Mouse (Mus musculus) heart, embryonic 13.5 days (tissue): ENCODE measurements at regions not wholly inside any gene's neighbourhood (a gene's known extent, or its start where the extent isn't known, plus 50 kb on each side); places are given as distances from the start of the nearest gene placed in this dataset.

Experiments used
- ATAC-seq: fragments of 200-750 bp; cut with Nextera tagmentation; 2 replicates; pipeline ENCODE4 v1.8.0; 2017; ENCODE audit warnings: moderate TSS enrichment; ENCODE audit not compliant: insufficient number of reproducible peaks, low FRiP score, low TSS enrichment; ENCODE audit errors: extremely low read depth
- H3K27ac ChIP-seq: fragments of 300-500 bp; sonication (generic); replicated peaks from 2 replicates; pipeline ENCODE4 v1.5.1; 2015; ENCODE audit warnings: moderate library complexity, mild to moderate bottlenecking, inconsistent platforms
- H3K27me3 ChIP-seq: fragments of 300-500 bp; sonication (generic); replicated peaks from 2 replicates; pipeline ENCODE4 v1.6.1; 2015; ENCODE audit warnings: mild to moderate bottlenecking, inconsistent platforms
- H3K36me3 ChIP-seq: fragments of 300-500 bp; sonication (generic); 2 replicates; pipeline ENCODE4 v1.6.1; 2015; ENCODE audit warnings: mild to moderate bottlenecking, inconsistent platforms
- H3K4me1 ChIP-seq: fragments of 300-500 bp; sonication (generic); 2 replicates; pipeline ENCODE4 v1.6.1; 2015; ENCODE audit warnings: inconsistent platforms
- H3K4me2 ChIP-seq: fragments of 300-500 bp; sonication (generic); 2 replicates; pipeline ENCODE4 v1.6.1; 2015; ENCODE audit warnings: inconsistent platforms, mild to moderate bottlenecking, moderate library complexity
- H3K4me3 ChIP-seq: fragments of 300-500 bp; sonication (generic); 2 replicates; pipeline ENCODE4 v1.5.1; 2015; ENCODE audit warnings: moderate library complexity, mild to moderate bottlenecking, inconsistent platforms
- H3K9ac ChIP-seq: fragments of 300-500 bp; sonication (generic); 2 replicates; pipeline ENCODE4 v1.6.1; 2015; ENCODE audit warnings: inconsistent platforms, mild to moderate bottlenecking, moderate library complexity
- H3K9me3 ChIP-seq: fragments of 300-500 bp; sonication (generic); 2 replicates; pipeline ENCODE4 v1.6.1; 2016; ENCODE audit warnings: inconsistent platforms
- WGBS: fragments of 180-500 bp; shearing (Covaris S2); methylation state at CpG from one replicate; pipeline ENCODE4 v1.1.7; 2015; ENCODE audit warnings: mixed read lengths; 5-methylcytosine and 5-hydroxymethylcytosine counted together

DNA sequence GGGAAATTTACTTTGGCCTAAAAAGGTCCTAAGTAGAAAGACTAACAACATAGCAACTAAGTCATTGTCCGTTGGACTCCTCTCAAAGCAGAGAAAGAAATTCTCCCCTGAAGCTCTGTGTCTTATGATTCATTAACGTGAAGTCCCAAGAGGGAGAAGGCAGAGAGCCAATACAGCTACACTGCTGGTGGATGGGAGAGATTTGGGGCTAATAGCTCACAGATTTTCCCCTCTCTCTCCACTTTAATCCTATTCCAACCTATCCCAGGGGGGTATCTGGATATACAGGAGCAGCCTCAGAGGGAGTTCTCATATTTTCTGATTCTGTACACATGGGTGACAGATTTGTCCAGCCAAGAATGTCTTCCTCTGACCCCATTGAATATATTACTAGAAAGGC is 247.1 kb downstream of the Ipo11 start:
- Histone ChIP-seq H3K9me3 (no peaks in the 10 kb centered on the region), H3K4me1 (no peaks in the 10 kb centered on the region), H3K4me2 (no peak overlapping the region), H3K36me3 (no peaks in the 10 kb centered on the region), H3K9ac (no peak overlapping the region), H3K27ac (no peak overlapping the region), H3K27me3 (no peaks in the 10 kb centered on the region), H3K4me3 (no peak overlapping the region)
- no peak for ATAC-seq
- WGBS, result 62% methylated on average over 2 of the region's 2 CpGs

DNA sequence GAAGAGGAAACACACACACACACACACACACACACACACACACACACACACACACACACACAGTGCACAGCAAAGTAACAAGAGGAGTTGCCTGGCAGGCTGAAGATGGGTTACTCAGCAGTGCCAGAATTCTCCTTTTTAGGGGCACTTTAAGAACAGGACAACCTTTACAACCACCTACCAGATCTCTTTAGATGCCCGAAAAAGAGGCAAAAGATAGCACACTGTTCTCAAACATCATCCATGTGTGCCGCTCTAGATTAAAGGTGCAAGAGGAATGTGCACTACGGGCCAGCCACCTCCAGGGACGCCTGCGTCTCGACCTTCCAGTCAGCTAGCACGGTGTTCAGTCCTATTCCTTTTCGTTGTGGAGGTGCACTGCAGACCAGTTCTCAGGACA is 247.7 kb downstream of the Ipo11 start:
- no peak for ATAC-seq
- Histone ChIP-seq H3K9ac (no peak overlapping the region), H3K27ac (no peak overlapping the region), H3K4me3 (no peak overlapping the region), H3K4me1 (no peaks in the 10 kb centered on the region), H3K4me2 (no peak overlapping the region), H3K36me3 (no peaks in the 10 kb centered on the region), H3K9me3 (no peaks in the 10 kb centered on the region), H3K27me3 (no peaks in the 10 kb centered on the region)
- WGBS, result 73% methylated on average over 8 of the region's 8 CpGs

DNA sequence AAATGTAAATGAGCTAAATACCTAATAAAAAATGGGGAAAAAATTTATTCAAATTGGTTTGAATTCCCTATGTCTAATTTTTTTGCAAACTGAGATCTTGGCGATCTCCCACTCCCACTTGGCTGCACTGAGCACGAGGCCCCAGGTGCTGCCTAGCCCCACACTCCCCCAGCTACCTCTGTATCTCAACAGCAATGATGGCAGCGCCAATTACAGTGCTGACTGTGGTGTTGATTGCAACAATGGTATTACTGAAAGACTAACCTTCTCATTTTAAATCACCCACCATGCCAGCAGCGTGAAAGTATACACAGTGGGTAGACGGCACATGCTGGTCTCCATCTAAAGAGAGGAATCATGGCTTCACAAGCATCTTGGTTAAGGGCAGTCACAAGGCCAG is 267.1 kb downstream of the Ipo11 start:
- ATAC-seq, result no peak
- Histone ChIP-seq H3K4me3 (no peak overlapping the region), H3K36me3 (no peaks in the 10 kb centered on the region), H3K27me3 (no peaks in the 10 kb centered on the region), H3K4me1 (no peaks in the 10 kb centered on the region), H3K9ac (no peak overlapping the region), H3K4me2 (no peak overlapping the region), H3K9me3 (no peaks in the 10 kb centered on the region), H3K27ac (no peak overlapping the region)
- 75% methylated on average over 5 of the region's 5 CpGs for WGBS

DNA sequence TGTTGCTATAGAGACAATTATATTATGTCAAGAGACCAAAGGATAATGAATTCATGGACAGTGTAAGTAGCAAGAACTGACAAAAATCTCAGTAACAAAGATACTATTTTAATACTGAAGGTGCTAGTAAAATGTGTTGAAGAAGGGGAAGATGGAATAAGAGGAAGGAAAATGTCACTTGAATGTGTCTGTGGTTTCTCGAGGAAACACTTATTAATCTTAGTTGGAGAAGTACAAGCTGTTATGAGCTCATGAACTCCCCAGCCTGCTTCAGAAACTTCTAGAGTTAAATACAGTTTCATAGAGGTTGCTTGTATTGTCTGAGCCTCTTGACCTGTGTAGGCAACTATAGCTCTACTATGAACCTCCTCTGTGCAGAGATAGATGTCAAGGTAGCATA is 274.6 kb downstream of the Ipo11 start:
- H3K27me3 ChIP-seq, result no peaks in the 10 kb centered on the region
- H3K4me1 ChIP-seq, result no peaks in the 10 kb centered on the region
- no peaks in the 10 kb centered on the region for H3K9me3 ChIP-seq
- ATAC-seq, result no peak
- no peaks in the 10 kb centered on the region for H3K36me3 ChIP-seq
- no peak overlapping the region for H3K27ac ChIP-seq
- H3K4me3 ChIP-seq, result no peak overlapping the region
- no peak overlapping the region for H3K9ac ChIP-seq
- no peak overlapping the region for H3K4me2 ChIP-seq
- 62% methylated on average over 1 of the region's 1 CpGs for WGBS

DNA sequence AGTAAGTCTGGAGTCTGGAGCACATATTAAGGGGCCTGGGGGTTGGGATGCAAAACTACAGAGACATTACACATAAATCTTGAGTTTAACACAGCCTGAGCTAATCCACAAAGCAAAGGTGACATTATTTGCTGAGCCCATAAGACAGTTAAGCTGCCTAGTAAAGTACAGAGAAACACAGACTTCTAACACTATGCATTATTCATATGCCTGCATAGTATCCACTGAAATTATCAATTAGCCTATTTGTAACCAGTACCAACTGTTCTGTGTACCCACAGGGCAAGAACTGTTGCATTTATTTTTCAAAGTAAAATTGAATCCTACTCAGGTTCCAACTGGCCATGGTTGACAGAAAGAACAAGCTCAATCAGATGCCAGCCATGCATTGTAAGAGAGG is 287.4 kb downstream of the Ipo11 start:
- Histone ChIP-seq H3K4me1 (no peaks in the 10 kb centered on the region), H3K27ac (no peak overlapping the region), H3K9ac (no peak overlapping the region), H3K36me3 (no peaks in the 10 kb centered on the region), H3K27me3 (no peaks in the 10 kb centered on the region), H3K4me2 (no peak overlapping the region), H3K4me3 (no peak overlapping the region), H3K9me3 (no peaks in the 10 kb centered on the region)
- ATAC-seq, result no peak

DNA sequence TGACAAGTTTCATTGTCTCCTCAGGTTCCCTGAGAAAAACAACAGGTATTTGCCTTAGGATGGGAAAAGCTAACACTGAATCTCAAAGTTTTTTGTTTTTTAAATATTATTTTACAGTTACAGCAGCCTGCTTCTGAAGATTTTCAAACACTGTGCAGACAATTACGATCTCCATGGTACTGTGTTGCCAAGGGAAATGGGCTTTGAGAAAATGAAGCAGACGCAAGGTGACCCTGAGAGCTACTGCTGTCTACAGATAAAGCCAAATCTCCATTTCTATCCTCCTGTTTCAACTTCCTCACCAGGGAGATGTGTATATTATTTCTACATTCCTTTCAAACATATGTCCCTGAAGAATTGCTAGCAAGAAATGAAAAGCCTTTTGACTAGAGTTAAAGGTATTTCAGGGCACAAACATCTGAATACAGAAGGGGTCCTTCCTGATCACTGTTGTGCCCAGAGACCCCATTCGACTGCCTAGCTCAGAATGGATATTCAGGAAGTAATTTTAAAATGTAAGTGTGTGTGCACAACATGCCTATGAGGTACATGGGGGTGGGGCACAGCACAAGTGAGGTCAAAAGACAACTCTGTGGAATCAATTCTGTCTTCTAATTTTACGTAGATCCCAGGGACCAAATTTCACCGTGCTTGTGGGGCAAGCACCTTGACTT is 293.3 kb downstream of the Ipo11 start:
- no peak overlapping the region for H3K4me2 ChIP-seq
- H3K9me3 ChIP-seq, result no peaks in the 10 kb centered on the region
- H3K27ac ChIP-seq, result no peak overlapping the region
- H3K36me3 ChIP-seq, result no peaks in the 10 kb centered on the region
- H3K27me3 ChIP-seq, result no peaks in the 10 kb centered on the region
- H3K9ac ChIP-seq, result no peak overlapping the region
- WGBS, result 63% methylated on average over 5 of the region's 5 CpGs
- H3K4me3 ChIP-seq, result no peak overlapping the region
- ATAC-seq, result no peak
- H3K4me1 ChIP-seq, result no peaks in the 10 kb centered on the region

DNA sequence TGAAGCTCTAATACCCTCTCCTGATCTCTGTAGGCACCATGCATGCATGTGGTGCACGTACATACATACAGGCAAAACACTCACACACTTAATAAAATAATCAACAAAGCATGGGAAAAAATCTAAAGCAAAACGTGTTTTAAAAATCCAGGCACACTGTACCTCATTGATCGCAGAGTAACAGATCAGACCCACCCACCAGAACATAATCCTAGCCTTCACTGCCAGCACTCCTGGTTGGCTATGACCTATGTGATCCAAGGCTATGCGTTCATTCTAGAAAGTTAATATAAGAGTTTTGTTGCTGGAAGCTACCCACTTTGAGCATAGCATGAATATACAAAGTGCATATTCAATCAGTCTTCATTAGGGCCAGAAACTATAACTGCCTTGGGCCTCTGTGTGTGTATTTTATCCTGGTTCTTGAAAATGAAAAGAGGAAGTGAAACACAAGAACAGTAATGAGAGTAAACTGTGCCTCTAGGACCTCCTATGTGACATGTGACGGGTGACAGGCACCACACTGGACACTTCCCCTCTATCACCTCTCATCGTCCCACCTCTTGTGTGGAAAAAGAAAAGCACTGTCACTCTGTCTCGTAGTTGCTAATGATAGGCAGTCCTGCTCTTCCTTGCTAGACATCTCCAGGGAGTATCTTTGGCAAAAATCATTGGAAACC is 297.9 kb downstream of the Ipo11 start:
- Histone ChIP-seq H3K4me3 (no peak overlapping the region), H3K4me1 (no peaks in the 10 kb centered on the region), H3K27me3 (no peaks in the 10 kb centered on the region), H3K27ac (no peak overlapping the region), H3K9ac (no peak overlapping the region), H3K9me3 (no peaks in the 10 kb centered on the region), H3K36me3 (no peaks in the 10 kb centered on the region), H3K4me2 (no peak overlapping the region)
- ATAC-seq, result no peak
- WGBS, result 56% methylated on average over 7 of the region's 7 CpGs

DNA sequence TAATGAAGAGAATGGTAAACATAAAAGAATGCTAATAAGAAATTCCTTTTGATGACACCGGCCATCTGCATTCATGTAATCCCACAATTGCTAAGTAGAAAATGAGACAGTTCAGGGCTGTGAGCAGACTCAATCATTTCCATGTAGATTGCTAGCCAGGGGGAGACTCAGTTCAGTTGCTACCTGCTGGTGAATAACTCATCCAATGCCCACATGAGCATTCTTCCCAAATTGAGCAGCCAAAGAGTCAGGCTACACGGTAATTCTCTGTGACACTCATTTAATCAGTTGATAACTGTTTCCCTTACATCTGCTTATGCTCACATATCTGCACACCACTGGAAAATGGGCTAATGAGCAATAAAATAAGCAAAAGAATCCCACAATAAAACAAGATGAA is 345.0 kb downstream of the Ipo11 start:
- Histone ChIP-seq H3K4me3 (no peak overlapping the region), H3K4me1 (no peaks in the 10 kb centered on the region), H3K36me3 (no peaks in the 10 kb centered on the region), H3K4me2 (no peak overlapping the region), H3K27ac (no peak overlapping the region), H3K9ac (no peak overlapping the region), H3K27me3 (no peaks in the 10 kb centered on the region), H3K9me3 (no peaks in the 10 kb centered on the region)
- no peak for ATAC-seq
- WGBS, result 56% methylated on average over 2 of the region's 2 CpGs

DNA sequence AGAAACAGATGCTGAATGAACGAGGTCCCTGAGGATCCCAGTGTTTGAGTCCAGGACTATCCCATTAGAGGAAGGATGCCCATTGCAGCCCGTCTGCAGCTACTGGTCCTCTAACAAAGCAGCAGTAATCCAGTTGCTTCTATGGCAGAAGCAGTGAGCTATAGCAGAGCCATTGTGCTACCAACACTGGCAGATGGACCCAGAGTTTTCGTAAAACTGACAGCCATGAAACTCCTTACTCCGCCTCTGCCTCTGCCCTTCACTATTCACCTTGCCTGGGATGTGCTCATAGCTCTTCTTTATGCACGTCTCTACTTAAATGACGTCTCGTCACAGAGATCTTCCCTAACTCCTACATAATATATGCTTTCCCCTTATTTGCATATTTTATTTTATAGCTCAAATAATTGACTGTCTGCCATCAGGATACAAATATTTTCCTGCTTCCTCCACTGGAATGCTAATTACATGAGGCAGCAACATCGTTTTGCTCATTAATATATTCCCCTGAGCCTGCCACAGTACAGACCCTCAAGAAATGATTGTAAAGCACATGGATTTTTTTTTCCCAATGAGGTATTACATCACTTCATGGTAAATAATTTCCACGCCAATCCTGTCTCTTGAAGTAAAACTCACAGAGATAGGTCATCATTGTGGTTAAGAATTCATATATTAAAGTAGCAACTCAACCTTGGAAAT is 368.9 kb downstream of the Ipo11 start:
- Histone ChIP-seq H3K27me3 (no peaks in the 10 kb centered on the region), H3K9me3 (no peaks in the 10 kb centered on the region), H3K36me3 (no peaks in the 10 kb centered on the region), H3K27ac (no peak overlapping the region), H3K9ac (no peak overlapping the region), H3K4me2 (no peak overlapping the region), H3K4me3 (no peak overlapping the region), H3K4me1 (no peaks in the 10 kb centered on the region)
- no peak for ATAC-seq
- WGBS, result 75% methylated on average over 9 of the region's 9 CpGs

DNA sequence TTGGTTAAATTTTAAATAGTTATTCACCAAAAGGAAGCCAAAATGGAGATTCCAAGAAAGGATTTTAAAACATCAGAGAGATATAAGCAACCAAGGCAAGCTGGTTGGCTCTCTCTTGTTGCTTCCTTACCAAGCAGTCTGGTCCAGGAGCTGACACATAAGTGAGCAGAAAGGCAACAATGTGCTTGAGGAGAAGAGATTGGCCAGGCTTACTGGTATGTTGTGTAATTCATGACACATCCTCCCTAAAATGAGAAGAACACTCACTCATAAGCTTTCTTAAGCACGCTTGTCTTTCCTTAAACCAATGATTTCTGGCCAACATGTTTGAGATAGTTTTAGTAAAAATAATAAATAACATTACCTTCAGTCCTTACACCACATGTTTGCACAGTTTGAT is 374.2 kb downstream of the Ipo11 start:
- Histone ChIP-seq H3K4me3 (no peak overlapping the region), H3K36me3 (no peaks in the 10 kb centered on the region), H3K4me2 (no peak overlapping the region), H3K9ac (no peak overlapping the region), H3K9me3 (no peaks in the 10 kb centered on the region), H3K27ac (no peak overlapping the region), H3K27me3 (no peaks in the 10 kb centered on the region), H3K4me1 (no peaks in the 10 kb centered on the region)
- 72% methylated on average over 1 of the region's 1 CpGs for WGBS
- no peak for ATAC-seq

DNA sequence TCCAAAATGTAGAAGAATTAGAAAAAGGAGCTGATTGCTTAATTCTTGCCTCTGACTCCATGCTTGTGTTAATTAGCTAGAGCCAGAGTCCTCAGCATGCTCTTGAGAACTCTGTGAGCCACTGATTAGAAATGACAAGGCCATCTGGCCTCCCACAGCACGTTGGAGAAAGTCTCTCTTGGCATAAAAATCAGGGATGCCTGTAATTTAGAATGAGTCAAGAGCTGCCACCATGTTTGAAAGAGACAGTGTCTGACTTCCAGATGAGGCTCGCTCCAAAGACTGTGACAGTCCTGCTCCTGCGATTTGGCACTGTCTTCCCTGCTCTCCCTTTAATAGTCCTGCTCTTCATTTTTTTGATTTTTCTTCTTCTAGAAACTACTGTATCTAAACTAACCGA is 374.6 kb downstream of the Ipo11 start:
- H3K4me2 ChIP-seq, result no peak overlapping the region
- no peak overlapping the region for H3K4me3 ChIP-seq
- no peaks in the 10 kb centered on the region for H3K4me1 ChIP-seq
- no peak overlapping the region for H3K9ac ChIP-seq
- H3K27me3 ChIP-seq, result no peaks in the 10 kb centered on the region
- no peak for ATAC-seq
- WGBS, result 58% methylated on average over 4 of the region's 4 CpGs
- H3K27ac ChIP-seq, result no peak overlapping the region
- no peaks in the 10 kb centered on the region for H3K36me3 ChIP-seq
- no peaks in the 10 kb centered on the region for H3K9me3 ChIP-seq
